Mouse (Mus musculus) embryo, embryonic 10.5 days (tissue): ENCODE measurements around the gene Kdm1b.

ENCODE experiments used
- DNase-seq: peaks from one replicate; pipeline ENCODE4 v3.0.0-alpha.2; 2015; ENCODE audit warnings: low spot score

The Kdm1b gene

GRCm38 (mm10) chr13:47111185-47111584 lies 67.9 kb downstream of the Kdm1b start:
- no peak for DNase-seq

GRCm38 (mm10) chr13:47112056-47112455 lies 68.8 kb downstream of the Kdm1b start:
- no peak for DNase-seq

DNA sequence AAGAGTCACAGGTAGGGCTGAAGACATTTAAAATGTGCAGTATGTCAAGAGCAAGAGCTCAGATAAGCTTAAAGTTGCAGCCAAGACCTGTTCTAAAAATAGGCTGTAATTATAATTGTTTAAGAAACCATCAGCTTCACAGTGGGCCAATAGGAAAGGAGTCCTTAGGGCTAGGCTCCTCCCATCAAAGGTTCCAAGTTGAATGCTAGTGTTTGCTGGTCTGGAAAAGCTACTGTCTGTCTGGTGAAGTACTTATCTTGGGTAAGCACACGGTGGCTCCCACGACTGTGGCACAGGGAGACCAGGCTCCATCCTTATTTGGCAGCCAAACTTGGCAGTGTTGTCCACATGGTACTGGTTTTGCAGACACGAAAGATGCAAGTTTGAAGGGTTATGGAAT lies 69.6 kb downstream of the Kdm1b start:
- no peak for DNase-seq

GRCm38 (mm10) chr13:47116000-47116399 lies 72.7 kb downstream of the Kdm1b start:
- DNase-seq = no peak

- no peak for DNase-seq
Measured at GRCm38 (mm10) chr13:47121333-47121889, 78.1 kb downstream of the Kdm1b start.

DNA sequence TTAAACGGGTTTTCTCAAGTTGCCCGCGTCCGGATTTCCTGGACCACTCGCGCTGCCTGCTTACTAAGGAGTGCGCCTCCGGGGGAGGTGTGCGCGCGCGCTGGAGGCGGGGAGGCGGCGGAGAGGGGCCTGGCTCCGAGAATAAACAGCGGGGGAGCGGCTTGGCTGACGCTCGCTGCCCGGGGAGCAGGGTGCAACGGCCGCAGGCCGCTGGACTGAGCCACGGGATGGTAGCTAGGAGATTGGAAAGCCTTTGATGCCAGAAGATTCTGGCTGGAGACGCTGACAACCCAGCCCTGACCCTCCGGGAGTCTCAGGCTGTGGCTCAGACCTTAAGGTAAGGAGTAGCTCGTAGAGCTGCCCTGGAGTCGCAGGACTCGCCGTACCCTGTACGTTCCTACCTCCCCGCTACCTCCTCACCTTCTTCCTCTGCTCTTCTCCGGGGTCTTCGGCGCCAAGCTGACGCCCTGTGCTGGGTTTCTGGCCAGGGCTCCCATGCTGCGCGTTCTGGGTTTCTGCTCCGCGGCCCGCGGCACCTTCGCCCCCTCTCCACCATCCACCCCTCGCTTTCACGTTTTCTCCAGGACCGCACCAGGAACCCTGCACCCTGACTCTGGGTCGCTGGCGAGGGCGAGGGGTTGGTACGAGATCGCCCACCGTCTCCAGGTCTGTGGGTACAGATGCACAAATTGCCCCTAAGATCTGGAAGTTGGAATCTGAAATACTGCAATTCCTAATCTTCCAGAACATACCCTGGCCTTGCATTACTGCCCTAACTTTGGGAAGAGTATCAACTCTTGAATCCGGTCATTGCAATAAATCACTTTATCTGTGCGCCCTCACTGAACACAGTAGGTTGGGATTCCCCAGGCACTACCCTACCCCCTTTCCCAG lies 79.5 kb downstream of the Kdm1b start, which contains the start of gene Rnf144b:
Gene Rnf144b (plus strand): TSS at position 120 of the 894 bp plus-strand sequence.
- DNase-seq = peak; percentile 67

DNA sequence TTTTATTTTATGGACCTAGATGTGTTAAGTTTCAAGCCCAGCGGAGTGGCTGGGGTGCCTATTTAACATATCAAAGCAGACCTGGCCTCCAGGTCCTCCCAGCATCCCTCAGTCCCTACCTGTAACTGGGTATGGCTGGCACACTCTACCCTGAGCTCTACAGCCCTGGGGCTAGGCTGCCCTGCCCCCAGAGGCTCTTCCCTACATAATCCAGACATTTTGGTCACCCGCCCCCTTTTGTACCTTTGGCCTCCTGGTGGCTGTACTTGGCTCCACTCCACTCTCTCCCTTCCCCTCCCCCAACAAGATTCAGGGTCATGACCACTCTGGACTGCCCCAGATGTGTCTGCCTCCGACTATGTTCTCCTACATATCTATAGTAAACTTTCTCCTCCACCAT lies 81.2 kb downstream of the Kdm1b start:
- peak; percentile 46 for DNase-seq

DNA sequence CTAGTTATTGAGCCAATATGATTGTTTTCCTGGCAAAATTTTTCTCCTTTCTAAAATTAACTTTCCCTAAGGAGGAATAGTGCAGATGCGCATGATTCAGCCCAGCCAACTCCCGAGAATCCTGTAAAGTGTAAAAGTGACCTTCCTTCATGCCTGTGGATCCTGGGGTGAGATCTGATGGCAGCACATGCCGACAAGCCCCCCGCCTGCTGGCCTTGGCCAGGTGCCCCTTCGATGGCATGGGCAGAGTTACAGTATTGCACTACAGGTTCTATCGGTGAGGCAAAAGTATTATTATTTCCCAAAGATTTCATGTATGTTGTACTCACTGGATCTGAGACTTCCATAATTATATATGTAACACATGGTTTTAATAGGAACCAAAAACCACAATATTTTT lies 81.7 kb downstream of the Kdm1b start:
- no peak for DNase-seq

DNA sequence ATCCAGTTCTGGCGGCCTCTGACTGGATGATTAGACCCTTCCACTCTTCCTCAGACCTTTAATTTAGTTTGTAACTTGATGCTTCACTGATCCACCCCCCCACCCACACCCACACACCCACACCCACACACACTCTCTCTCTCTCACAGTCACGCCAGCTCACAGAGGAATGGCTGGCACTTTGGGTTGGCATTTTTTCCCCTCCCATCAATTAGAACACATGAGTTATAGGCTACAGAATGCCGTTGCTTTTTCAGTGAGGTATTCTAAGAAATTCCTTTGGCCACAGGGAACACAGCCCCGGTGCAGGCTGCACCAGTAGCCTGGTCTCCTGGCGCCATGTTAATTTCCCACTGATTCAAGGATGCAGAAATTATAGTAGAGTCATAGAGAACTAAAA lies 82.3 kb downstream of the Kdm1b start:
- no peak for DNase-seq

DNA sequence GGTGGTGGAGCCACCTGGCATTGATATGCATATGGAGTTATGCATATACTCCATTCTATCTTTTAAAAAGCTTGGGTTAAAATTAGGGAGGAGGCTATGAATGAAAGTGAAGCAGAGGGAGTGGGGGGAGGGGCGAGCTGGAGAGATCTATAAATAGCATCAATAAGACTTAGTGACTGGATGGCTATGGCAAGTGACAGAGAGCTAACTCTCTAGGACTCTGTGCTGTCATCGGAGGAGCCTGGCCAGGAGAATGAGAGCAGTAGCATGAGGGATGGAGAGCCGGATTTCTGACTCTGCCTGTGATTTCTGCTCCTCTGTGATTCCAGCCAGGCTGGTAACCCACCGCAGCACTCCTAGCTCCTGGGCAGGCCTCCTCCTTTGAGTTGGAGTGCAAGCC lies 85.8 kb downstream of the Kdm1b start:
- no peak for DNase-seq

- DNase-seq = no peak
Measured at GRCm38 (mm10) chr13:47133058-47133457, 89.8 kb downstream of the Kdm1b start.

DNA sequence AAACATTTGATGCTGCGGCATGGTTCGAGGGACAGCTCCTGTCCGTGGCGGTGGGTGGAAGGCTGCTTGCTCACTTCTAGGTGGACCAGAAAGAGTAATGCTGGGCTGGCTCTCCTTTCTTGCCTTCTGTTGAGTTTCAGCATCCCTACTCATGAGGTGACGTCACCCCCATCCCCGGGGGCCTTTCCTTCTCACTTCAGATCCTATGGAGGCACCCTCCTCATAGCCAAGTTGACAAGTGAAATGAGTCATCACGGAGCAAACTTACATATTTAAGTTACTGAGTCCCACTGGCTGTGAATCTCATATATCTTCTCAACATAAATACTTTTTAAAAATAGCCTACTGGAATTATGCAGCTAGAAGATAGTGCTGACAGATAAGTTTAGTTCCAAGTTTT lies 91.5 kb downstream of the Kdm1b start:
- DNase-seq = no peak
